Mouse (Mus musculus) gastrocnemius, adult 8-10 months (tissue): ENCODE data around the gene Olfr525. TPM values are rescaled to one million over a fixed set of nuclear protein-coding genes. Genes with fewer than 3 reads are reported as not detected.

Experiments used
- DNase-seq, 2 experiments: peaks; one replicate each; pipeline ENCODE4 v3.0.0; 2022; ENCODE audit warnings: low spot score in 2 of 2
- total RNA-seq, 4 experiments: library from RNA; stranded (reverse); gene quantifications; 2 replicates each; pipeline ENCODE4 v1.2.4; 2022

Olfr525 gene
- total RNA-seq = not detected

- no peak for DNase-seq
Measured at GRCm38 (mm10) chr7:140320558-140320957, at the start of gene Olfr525. TSS of gene Olfr525 (plus strand) at chr7:140320858.

DNA sequence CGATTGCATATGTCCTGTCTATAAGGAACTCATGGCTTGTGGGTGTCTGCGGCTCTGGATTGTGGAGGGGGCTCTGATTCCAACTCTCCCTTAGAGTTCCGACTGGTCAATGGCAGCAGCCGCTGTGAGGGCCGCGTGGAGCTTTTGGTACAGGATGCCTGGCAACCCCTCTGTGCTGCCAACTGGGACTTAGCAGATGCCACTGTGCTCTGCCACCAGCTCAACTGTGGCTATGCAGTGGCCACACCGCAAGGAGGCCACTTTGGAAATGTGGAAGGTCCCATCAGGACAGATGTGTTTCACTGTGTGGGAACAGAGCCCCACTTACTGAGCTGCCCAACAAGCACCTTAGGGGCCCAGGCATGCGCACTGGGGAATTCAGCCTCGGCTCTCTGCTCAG is 24.9 kb upstream of the Olfr525 start:
- DNase-seq = no peak

DNA sequence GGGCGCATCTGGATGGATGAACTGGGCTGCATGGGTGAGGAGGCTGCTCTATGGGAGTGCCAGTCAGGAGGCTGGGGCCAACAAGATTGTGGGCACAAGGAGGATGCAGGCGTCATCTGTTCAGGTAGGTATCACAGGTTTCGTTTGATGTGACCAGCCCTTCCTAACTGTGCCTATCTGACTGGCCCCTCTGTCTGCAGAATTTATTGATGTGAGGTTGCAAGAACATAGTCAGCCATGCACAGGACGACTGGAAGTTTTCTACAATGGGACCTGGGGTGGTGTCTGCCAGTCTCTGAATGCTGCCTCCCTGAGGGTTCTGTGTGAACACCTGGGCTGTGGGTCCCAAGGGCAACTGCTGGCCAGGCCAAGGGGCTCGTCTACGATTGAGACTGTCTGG is 23.8 kb upstream of the Olfr525 start:
- no peak for DNase-seq

DNA sequence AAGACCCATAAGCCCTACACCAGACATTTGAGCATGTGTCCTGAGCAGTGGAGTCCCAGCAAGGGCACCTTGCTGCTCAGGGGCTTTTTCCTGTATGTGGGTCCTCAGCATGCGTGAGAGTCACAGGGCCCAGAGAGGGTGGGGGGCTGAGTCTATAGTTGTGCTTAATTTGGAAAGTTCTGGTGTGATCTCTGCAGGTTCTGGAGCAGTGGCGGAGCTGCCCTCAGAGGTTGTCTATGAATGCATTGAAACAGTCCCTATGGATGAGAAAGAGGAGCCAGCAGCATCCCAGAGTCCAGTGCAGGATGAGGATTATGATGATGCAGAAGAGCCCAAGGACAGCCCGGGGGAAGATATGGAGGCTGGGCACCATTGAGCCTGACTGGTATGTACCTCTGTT is 21.2 kb upstream of the Olfr525 start:
- DNase-seq = no peak

DNA sequence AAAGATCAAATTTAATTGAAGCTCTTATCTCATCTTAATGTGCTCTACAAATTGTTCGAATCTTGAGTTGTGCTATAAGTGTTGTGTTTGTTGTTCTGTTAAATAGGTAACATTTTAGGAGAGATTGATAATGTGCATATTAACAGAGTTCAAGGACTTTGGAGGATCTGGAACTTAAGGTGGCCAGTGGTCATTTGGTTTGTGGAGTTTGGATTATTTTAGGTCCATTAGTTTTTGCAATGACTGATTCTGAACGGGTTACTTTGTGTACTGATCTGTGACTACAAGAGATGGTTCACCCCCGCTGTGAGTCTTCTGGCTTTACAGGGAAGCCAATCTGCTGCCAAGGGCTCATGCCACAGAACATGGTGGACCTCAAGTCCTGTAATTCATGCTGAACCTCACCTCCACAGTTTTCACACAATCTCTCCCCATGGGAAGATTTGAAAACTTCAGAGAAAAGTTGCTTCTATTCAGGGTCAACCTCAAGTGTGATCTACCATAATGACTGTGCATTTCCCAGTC is 735 bp upstream of the Olfr525 start:
- no peak for DNase-seq

GRCm38 (mm10) chr7:140321135-140321534 is 477 bp downstream of the Olfr525 start:
- no peak for DNase-seq

- no peak for DNase-seq
Measured at GRCm38 (mm10) chr7:140329766-140330304, 9.2 kb downstream of the Olfr525 start.

- no peak for DNase-seq
Measured at GRCm38 (mm10) chr7:140333717-140334116, 13.1 kb downstream of the Olfr525 start, which contains the start of gene Olfr527. TSS of gene Olfr527 (plus strand) at chr7:140334017.

GRCm38 (mm10) chr7:140361571-140361970 is 40.9 kb downstream of the Olfr525 start, which contains the start of gene Olfr60:
TSS of gene Olfr60 (minus strand) at chr7:140361671.
- no peak for DNase-seq

- DNase-seq = no peak
Measured at GRCm38 (mm10) chr7:140374300-140374699, 53.6 kb downstream of the Olfr525 start.

DNA sequence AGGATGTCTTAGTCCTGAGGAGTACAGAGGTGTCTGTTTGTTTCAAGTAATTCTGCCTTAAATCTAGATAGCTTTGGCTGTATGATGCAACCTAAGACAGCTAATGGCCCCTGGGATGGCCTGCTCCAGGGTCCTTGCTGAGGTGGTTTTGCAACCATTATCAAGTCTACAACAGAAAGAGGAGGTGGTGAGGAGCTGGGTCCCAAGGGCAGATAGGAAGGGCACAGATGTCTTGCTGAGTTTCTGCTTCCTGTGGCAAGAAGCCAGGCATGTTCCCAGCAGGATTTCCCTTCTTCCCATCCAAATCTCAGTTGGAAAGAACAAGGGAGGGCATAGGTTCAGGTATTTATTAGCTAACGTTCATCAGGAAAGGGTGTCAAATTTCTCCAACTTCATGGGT is 55.6 kb downstream of the Olfr525 start, which contains the start of gene Olfr530:
Gene Olfr530 (minus strand): TSS at position 101 of the 400 bp plus-strand sequence.
- DNase-seq = no peak

GRCm38 (mm10) chr7:140376911-140377310 is 56.3 kb downstream of the Olfr525 start:
- no peak for DNase-seq

Other genes with a start within 250 kb of the Olfr525 start
- gene Caly, start 238.3 kb upstream of the Olfr525 start, total RNA-seq = under 1 TPM; 0.29 to 0.78 (median 0.47) TPM
- not detected for gene Prap1, start 227.5 kb upstream of the Olfr525 start, total RNA-seq
- gene Fuom, start 218.4 kb upstream of the Olfr525 start, total RNA-seq = 10 to 100 TPM; 28.9 to 41.2 (median 36.3) TPM
- 1 to 10 TPM; 1.5 to 4.3 (median 4.1) TPM for gene Paox, start 205.1 kb upstream of the Olfr525 start, total RNA-seq
- gene Echs1, start 204.4 kb upstream of the Olfr525 start, total RNA-seq = 100 to 1,000 TPM; 113 to 159 (median 136) TPM
- 10 to 100 TPM; 24.2 to 28.0 (median 25.1) TPM for gene Mtg1, start 183.3 kb upstream of the Olfr525 start, total RNA-seq
- under 1 TPM; 0.07 to 0.22 (median 0.16) TPM for gene Sprn, start 166.0 kb upstream of the Olfr525 start, total RNA-seq
- not detected for gene Olfr522, start 156.1 kb upstream of the Olfr525 start, total RNA-seq
- gene Olfr523, start 147.6 kb upstream of the Olfr525 start, total RNA-seq = not detected
- gene Olfr524, start 114.9 kb upstream of the Olfr525 start, total RNA-seq = not detected
- gene Cd163l1, start 102.6 kb upstream of the Olfr525 start, total RNA-seq = not detected
- gene 5830411N06Rik, start 73.6 kb upstream of the Olfr525 start, total RNA-seq = not detected
- gene Olfr527, start 13.2 kb downstream of the Olfr525 start, total RNA-seq = not detected
- gene Olfr60, start 40.8 kb downstream of the Olfr525 start, total RNA-seq = not detected
- gene Olfr530, start 55.5 kb downstream of the Olfr525 start, total RNA-seq = not detected
- not detected for gene Olfr531, start 82.1 kb downstream of the Olfr525 start, total RNA-seq
- gene Olfr532, start 100.8 kb downstream of the Olfr525 start, total RNA-seq = not detected
- not detected for gene Olfr533, start 142.5 kb downstream of the Olfr525 start, total RNA-seq
- not detected for gene Olfr535, start 163.4 kb downstream of the Olfr525 start, total RNA-seq
- not detected for gene Olfr536, start 186.5 kb downstream of the Olfr525 start, total RNA-seq
- gene Olfr538, start 247.0 kb downstream of the Olfr525 start, total RNA-seq = not detected